Mouse (Mus musculus) c-Kit-positive CD71-negative TER-119-negative erythroid progenitor cells, embryonic 14.5 days (primary cell): ENCODE measurements around the gene Cntnap5b.
"Not testable (repeated sequence)": the region's sequence is repeated elsewhere in the genome, so short reads cannot be mapped to it uniquely, and the experiment has no call there.

Experiments used
- DNase-seq: peaks from one replicate; pipeline ENCODE4 v3.0.0-alpha.2; 2013; ENCODE audit warnings: low read depth

The Cntnap5b gene

DNA sequence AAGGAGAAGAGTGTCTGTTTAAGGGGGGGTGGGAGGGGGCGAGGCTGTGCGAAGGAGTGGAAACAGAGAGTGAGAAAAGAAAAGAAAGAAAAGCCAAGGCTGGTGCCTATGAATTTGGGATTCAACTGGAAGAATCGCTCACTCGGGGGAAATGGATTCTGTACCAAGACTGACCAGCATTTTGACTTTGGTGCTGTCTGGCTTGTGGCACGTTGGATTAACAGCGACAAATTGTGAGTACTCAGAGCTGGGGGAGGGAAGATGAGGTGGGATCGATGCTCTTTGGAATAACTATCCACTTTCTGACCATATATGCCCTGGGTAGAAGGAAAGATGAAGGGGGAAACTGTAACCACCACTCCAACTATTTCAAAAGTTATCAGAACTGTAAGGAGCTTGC, at the start of gene Cntnap5b:
TSS of gene Cntnap5b (plus strand) at position 152 of the 400 bp plus-strand sequence.
- DNase-seq: no peak

DNA sequence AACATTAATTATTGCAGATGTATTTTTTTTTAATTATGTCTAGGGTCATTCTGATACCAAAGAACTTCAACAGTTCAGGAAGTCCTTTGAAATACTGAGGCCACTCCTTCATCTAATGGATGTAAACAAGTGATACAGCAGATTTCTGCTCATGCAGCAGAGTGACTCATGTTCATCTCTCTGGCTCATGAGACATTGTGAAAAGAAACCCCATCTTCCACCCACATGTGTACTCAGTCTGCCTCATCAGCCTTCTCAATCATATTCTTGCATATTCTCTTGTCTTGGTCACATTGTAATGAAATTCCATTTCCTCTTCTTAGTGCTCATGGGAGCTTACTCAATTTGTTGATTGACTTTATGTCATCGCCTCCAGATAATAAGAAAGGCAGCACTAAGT, 12.6 kb upstream of the Cntnap5b start:
- no peak for DNase-seq

DNA sequence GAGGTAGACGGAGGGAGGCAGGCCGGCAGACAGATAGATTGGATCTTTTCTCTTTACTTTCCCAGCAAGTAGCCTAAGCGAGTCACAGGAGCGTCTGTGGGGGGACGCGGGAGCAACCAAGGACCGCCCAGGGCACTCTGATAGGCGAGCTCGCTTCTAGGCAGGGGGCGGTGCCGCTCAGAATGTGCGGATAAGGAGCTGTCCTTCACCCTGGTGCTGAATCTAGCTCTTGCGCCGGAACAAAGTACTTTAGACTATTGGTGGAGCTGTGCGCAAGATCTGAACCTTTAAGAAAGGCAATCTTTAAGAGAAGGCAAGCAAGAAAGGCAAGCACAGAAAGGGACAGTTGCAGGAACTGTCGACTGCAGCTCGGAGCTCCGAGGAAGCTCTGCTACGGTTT, 382 bp upstream of the Cntnap5b start:
- DNase-seq: peak; percentile 44

DNA sequence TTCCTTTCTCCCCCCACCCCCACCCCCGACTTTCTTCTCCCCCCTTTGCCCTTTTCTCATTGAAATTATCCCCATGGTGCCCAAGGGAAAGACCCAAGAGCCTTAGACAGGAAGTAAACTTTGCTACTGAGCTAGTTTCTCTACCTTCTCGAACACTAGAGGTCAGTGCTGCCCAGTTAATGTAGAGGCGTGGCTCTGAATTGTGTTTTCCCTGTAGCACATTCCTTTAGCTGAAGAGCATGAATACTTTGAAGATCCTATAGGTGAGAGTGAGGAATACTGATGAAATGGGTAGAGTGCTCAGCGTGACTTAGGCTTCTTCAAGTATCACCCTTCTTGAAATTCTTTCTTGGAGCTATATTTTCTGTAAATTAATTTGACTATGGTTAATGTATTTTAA, 1.6 kb downstream of the Cntnap5b start:
- DNase-seq: no peak

DNA sequence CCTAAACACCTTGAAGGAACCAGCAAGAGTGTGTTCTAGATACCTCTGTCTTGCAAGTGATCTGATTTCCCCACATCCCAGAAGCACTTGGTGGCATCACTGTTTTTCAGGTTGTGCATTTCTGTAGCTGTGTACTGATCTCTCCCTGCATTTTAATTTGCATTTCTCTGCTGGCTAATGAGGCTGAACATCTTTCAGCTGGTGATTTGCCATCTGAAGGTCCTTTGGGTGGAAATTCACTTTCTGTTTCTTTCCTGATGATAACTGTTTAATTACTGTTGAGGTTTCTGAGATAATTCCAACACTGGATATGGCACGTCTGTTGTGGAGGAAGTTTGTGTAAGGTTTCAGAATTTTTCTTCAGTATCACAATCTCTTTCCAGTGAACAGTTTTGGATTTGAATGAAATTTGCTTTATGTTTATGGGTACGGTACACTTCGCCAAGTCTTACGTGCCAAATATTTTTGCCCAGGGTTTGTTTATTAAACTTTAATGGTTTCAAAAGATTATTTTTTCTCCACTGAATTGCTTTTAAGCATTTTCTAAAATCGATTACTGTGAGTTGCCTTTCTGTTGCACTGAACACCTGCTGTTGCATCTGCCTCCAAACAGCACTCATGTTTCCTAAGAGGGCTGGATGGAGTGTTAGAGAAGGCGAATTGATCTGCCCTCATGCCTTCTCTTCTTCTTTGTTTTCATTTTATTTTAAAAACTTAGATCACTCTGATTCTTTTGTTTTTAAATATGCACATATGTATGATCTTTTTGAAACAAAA, 41.0 kb downstream of the Cntnap5b start:
- DNase-seq: no peak

DNA sequence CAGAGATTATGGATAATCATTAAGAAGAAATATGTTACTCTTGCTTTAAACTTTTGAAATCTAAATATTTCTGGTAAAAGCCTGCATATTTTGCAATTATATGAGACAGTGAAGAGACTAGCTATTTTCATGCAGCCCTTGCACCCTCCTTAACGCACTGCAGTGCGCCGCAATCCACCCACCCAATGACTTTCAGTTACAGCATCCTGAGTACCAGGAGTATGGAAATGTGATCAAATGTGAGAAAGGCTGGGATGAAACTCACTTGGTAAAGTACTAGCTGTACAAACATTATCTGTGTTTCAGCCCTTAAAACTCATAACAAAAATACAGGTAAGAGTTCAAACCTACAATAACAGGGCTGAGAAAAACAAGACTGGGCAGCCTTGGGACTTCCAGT, 99.8 kb downstream of the Cntnap5b start:
- no peak for DNase-seq

DNA sequence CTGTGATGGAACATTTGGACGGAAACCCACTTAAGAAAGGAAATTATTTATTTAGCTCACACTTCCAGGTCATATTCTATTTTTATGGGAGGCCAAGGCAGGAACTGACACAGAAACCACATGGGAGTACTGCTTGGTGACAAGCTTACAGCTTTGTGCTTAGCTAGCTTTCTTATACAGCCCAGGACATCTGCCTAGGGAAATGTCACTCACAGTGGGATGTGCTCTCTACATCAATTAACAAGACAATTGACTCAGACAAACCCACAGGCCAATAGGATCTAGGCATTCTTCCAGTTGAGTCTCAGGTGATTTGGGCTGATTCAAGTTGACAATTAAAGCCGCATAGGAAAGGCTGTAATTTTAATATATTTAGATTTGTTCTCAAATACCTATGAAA, 135.2 kb downstream of the Cntnap5b start:
- DNase-seq: no peak

DNA sequence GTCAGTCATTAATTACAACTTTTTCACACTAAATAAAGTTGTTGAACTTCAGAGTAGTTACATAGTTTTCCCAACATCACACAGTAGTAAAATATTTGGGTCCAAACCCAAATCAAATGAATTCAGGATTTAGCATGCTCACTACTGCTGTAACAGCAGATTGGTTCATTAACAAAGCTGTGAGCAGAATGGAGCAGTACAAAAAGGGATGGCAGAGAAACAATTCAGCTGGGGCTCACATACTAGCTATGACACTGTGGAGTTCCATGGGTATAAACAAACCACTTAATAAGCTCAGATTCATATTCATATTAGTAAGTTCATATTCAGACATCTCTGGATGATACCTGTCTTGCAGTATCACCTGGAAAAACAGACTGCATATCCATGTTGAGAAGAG, 170.9 kb downstream of the Cntnap5b start:
- no peak for DNase-seq

DNA sequence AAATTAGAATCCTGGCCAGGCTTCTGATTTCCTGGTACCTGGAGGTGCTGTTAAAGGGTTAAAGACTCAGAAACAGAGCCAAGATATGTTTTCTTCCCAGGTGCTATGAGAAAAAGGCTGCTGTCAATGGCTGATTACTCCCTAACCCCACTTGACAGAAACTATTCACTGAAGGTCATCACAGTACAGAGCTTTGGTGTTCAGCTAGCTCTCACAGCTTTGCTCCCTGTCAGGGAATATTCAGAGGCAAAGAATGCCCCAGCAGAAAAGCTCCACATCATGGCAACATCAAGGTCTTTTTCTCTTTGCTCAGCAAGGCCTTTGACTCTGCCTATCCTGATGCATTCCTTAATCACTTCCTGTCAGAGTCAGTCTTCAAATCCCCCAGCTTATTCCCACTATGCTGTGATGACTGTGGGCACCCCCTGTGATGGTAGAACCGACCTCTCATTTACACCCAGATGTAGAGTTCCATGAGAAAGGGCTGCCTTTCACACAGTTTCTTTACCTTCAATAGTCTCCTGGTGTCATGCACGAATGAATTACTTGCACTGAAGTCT, 186.9 kb downstream of the Cntnap5b start:
- no peak for DNase-seq

DNA sequence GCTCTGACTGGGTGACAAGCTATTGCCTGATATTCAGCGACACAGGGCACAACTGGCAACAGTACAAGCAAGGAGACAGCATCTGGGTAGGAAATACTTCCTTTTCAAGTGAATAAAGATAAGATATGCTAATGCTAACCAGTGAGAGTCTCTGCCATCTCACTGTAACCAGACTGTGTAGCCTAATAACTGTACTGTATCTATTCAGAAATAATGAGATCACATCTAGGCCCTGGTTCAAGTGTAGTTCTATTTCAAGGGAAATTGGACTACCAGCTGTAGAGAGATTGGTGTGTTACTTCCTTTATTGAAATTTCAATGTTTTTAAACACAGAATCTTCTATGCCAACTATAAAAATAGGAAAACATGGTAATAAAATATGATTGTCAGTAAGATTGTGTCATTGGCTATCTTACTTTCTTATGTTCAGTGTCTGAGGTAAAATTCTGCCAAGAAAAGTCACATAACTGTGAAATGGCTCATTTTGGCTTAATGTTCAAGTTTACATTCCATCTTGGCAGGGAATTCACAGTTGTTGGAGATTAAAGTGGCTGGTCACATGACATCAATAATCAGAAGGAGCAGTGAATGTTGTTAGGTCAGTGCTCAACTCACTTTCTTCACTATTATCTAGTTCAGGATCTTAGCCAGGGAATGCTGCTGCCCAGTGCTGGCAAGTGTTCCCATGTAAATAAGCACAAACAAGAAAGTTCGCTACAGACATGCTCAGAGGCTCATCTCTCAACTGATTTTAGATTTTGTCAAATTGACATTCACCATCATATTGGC, 194.9 kb downstream of the Cntnap5b start:
- no peak for DNase-seq

DNA sequence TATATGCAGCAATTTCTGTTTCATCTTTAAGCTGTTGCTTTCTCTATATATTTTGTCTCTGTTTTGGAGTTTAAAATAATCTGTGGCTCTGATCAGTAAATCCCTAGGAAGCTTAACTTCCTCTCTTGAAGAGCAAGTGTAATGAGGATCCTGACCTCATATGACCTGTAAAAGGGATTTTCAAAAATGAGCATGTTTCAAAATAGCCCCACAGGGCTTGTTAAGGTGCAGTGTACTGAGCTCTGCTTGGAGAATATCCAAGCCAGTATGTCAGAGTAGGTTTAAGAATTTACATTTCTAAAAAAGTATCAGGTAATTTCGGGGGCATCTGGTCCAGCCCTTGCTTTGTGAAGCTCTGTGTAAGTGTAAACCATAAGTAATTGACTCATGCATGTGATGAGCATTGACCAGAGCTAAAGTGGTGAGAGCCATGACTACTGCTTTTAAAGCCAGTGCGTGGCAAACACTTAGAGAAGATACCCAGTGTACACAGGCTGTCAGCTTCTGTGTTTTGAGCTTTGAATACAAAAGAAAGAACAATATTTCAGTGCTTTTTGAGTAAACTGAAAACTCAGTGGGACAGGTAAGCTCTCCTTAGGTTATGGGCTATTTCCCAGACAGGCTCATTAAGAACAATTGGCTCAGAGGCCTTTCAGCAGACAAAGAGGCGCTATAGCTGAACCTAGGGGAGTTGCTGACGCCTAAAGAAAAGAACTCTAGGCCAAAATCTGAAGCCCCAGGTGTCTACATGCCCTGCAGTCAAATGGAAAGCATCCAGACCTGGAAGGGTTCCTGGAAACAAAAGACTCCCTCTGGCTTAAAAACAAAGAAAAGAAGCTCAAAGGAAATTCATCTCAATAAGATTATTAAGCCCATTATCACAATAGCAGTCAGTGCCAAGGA, 197.9 kb downstream of the Cntnap5b start:
- no peak for DNase-seq

DNA sequence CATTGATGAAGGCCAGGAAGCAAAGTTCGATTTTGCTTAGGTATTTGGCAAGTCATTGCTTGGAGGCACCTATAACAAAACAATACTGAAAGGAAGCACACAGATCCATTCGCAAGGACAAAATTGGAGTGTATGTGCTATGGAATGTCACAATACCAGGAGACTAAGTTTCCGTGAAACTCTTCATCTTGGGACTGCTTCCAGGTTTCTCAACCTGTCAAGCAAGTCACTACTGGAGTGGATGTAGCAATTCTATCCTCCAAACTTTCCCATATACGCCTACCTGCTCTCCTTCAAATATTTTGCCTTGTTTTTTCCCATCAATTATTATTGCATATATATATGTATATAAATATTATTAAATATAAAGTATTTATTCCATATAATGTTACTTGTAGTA, 228.7 kb downstream of the Cntnap5b start:
- DNase-seq: not testable (repeated sequence)

DNA sequence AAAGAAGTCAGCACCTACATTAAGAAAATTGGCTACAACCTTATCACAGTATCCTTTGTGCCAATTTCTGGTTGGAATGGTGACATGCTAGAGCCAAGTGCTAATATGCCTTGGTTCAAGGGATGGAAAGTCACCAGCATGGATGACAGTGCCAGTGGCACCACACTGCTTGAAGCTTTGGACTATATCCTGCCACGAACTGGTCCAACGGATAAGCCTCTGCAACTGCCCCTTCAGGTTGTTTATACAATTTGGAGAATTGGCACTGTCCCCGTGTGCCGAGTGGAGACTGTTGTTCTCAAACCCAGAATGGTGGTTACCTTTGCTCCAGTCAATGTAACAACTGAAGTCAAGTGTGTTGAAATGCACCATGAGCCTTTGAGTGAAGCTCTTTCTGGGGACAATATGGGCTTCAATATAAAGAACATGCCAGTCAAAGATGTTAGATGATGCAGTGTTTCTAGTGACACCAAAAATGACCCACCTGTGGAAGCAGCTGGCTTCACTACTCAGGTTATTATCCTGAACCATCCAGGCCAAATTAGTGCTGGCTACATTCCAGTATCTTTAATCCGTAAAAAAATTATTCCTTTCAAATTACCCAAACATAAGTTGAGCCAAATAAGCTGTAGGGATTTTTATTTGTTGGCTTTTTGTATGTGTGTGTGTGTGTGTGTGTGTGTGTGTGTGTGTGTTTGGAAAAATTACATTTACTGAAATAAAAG, 233.6 kb downstream of the Cntnap5b start:
- DNase-seq: no peak

DNA sequence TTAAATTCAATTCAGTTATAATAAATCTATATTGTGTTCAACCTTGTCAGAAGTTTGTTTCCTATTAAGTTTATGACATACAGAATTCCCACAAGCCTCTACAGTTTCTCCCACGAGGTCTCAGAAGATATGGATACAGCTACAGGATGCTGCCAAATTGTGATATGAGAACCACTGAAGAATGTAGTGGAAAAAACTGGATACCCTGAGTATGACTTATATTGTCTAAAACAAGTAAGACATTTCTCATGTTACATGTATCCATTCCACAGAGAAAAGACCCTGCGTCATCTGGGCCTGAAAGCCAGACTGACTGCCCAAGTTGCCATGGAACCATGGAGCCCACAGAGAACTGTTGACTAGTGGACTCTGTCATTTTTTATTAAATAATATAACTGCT, 269.2 kb downstream of the Cntnap5b start:
- DNase-seq: no peak

DNA sequence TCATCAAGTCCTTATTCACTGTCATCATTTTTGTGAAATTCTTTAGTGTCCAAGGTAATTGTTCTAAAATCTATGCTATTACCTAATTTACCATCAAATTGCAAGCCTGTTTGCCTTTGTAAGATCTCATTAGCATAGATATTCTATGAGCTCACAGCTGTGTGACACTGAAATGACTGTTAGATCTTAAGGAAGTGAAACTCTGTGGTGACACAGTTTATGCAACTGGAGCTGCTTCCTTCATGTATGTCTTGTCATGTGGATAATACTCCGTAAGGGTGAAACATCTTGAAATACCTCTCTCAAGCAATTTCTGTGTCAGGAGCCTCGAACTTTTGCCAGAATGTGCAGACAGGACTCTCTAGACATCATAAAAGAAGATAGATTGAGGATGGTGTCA, 307.2 kb downstream of the Cntnap5b start:
- DNase-seq: peak; percentile 10

DNA sequence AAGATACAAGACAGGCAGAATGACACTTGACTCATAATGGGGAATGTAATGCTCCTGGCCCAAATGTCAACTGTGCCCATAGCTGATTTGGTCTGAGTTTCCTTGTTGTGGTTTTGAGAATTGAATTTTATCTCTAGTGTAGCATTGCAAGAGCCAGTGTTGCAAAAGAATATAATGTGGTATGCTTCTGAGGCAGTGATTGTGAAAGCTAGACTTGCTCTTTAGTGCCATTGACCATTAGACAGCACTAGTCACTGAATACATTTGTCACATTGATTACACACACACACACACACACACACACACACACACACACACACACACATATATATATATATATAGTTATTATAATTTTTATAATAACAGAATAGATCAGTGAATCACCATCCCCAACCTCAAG, 328.0 kb downstream of the Cntnap5b start:
- no peak for DNase-seq

DNA sequence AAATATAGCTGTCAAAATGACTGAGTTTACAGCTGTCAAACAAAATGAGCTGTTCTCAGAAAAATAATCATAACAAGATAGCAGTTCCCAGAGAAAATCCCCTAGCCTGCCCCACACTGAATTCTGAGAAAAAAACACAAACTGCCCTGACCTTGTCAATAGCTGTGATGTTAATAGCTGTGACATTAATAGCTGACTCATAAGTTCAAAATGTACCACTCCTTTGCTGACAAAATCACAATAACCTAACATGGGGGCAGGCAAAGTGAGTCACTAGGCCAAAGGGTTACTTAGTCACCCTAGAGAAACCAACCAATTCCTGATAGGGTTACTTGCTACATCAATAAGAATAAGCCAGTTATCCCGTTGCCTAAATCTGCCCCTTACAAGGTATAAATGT, 328.5 kb downstream of the Cntnap5b start:
- no peak for DNase-seq

DNA sequence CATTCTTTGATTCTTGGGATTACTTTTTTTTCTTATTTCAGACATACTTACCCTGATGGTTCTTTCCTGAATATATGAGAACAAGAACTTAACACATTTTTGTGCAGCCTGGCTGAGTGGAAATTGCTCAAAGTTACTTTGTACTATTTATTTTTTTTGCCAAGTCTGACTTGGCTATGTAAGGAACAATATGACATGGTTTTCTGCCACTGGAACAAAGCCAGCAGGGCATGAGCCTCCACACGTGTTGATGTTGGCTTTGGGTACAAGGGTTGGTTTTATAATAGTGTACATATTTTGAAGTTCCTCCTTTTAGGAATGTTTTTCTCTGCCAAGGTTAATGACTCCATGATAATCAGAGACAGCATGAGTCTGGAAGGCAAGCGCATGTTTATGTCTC, 331.8 kb downstream of the Cntnap5b start:
- no peak for DNase-seq

DNA sequence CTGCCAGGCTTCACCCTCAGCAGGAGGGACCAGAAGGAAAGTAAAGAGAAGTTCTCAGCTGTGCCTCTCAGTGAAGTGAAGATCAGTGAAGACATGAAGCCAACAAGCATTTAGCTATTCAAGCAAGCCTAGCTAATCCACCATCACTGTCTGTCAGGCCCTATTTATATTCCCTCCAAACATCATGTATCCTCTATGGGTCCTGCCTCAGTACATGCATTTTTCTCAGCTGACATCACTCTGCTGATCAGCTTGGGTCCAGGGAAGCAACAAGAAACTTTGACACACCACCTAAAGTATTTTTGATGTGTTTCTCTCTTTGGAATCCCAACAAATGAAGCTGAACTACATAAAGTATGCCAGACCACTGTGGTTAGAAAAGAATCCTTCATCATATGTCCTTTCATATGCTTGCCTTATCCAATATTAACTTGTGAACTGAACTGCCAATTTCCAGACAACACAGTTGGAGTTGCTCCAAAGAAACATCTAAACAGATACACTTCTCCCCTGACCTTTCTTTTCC, 349.9 kb downstream of the Cntnap5b start:
- no peak for DNase-seq

DNA sequence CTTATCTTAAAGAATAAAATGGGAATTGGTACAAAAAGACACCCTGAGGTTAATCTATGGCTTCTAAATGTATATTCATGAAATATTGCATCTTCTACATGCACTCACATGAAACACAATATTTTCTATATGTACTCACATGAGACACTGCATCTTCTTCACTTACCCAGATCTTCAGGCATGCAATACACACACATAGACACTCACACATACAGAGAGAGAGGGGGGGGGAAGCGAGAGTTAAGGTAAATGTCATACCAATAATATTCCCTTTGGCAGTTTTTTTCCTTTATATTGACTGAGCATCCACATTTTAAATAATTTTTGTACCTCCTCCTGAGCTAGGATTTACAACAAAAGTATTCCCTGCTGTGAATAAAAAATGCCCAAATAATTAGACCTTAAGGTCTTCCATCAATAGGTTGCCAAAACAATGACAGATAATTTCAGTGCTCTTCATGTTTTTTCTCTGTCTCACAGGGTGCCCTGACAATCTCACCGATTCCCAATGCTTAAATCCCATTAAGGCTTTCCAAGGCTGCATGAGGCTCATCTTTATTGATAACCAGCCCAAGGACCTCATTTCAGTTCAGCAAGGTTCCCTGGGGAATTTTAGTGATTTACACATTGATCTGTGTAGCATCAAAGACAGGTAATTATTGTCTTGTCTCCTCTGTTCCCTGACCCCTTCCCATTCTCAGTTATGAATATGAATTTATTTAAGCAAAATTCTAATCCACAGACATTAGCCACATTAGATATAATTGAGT, 391.2 kb downstream of the Cntnap5b start:
- no peak for DNase-seq
